Mouse (Mus musculus) stomach, postnatal 0 days (tissue): ENCODE data around the gene Ptpn13.

ENCODE experiments used
- CTCF ChIP-seq: IDR thresholded peaks from 2 replicates; pipeline ENCODE4 v1.5.1; 2016; ENCODE audit warnings: antibody characterized with exemption, low read depth, mild to moderate bottlenecking, moderate library complexity
- EP300 ChIP-seq: optimal IDR thresholded peaks from 2 replicates; pipeline ENCODE3; 2016; ENCODE audit warnings: antibody characterized with exemption

- TF ChIP-seq CTCF (no peak), EP300 (no peak)
Observed at GRCm38 (mm10) chr5:103376354-103377295, 48.4 kb upstream of the Ptpn13 start.
